23 mouse cellular contexts compared by ENCODE assay signal in genomic region chr9:70650994-70651393, GRCm38 (mm10). TPM values are rescaled to one million over a fixed set of nuclear protein-coding genes. Genes with fewer than 3 reads are reported as not detected.
A peak's percentile ranks its signal among the peaks of the same experiment; 100 is the strongest.
DNase-seq lines count a peak whose midpoint lies in the region; ATAC-seq and TF ChIP-seq lines count a peak whose summit lies in the region.
"Had no signal": no experiment of that assay in that cellular context is flagged by ENCODE, and none has a peak within 500 bp of the region (broad histone marks: within the 10 kb centered on the region; RNA-seq: fewer than 3 reads in every experiment).

No protein-coding gene starts in this region.

- TF ChIP-seq POLR2A in liver, adult 2 months (IDR thresholded peaks at IDR 0.05; ENCODE audit: extremely low read depth, insufficient read depth, low read length): no peak
- TF ChIP-seq POLR2A in MEL (IDR thresholded peaks at IDR 0.05; ENCODE audit: control insufficient read depth in 1 of 2, insufficient read depth in 1 of 2, low read depth in 1 of 2, low read length in 2 of 2, poor library complexity in 1 of 2): no peak

- H3K4me3 ChIP-seq in liver, adult 2 months (ENCODE audit: insufficient read depth, low read depth, low read length): no peak overlapping the region
- H3K4me3 ChIP-seq in liver, embryonic 11.5 days (ENCODE audit: low read depth, low read length): no peak overlapping the region
- no peak overlapping the region for H3K4me3 ChIP-seq in MEL (ENCODE audit: control insufficient read depth in 1 of 2, insufficient read depth in 1 of 2, low read depth in 2 of 2, low read length in 2 of 2)
- no peak overlapping the region for H3K4me3 ChIP-seq in intestine, postnatal 0 days (ENCODE audit: low read depth, low read length)
- H3K4me3 ChIP-seq: embryonic facial prominence, embryonic 10.5 days; embryonic facial prominence, embryonic 12.5 days; forebrain, embryonic 13.5 days; forebrain, embryonic 15.5 days had no signal

- H3K9me3 ChIP-seq in liver, embryonic 11.5 days (ENCODE audit: control insufficient read depth, low read length): no peaks in the 10 kb centered on the region
- H3K9me3 ChIP-seq in MEL (replicated peaks; ENCODE audit: insufficient read depth, low read length): no peaks in the 10 kb centered on the region
- H3K9me3 ChIP-seq in intestine, postnatal 0 days (ENCODE audit: control insufficient read depth): no peaks in the 10 kb centered on the region
- H3K9me3 ChIP-seq: embryonic facial prominence, embryonic 10.5 days; embryonic facial prominence, embryonic 12.5 days; forebrain, embryonic 13.5 days; forebrain, embryonic 15.5 days; G1E had no signal

- H3K4me2 ChIP-seq in liver, embryonic 11.5 days: no peak overlapping the region
- no peak overlapping the region for H3K4me2 ChIP-seq in intestine, postnatal 0 days (replicated peaks; ENCODE audit: low read depth)
- H3K4me2 ChIP-seq: embryonic facial prominence, embryonic 12.5 days; forebrain, embryonic 13.5 days; forebrain, embryonic 15.5 days had no signal

- peak; percentile 75 for DNase-seq in liver, adult 2 months (ENCODE audit: extremely low read depth, low read depth, low spot score)
- no peak for DNase-seq in liver, embryonic 11.5 days (ENCODE audit: low spot score)
- no peak for DNase-seq in MEL (ENCODE audit: low read depth, low spot score)
- no peak for DNase-seq in lung, postnatal 36 days
- DNase-seq in natural killer cell, adult 2 months (ENCODE audit: low spot score in 2 of 2): no peak
- DNase-seq: adrenal gland, adult 2 months; adrenal gland, postnatal 10 days; adrenal gland, postnatal 25 days; cerebellum, adult 11-12 months; cerebellum, adult 2 months; cerebellum, adult 9-10 months; cerebellum, postnatal 10 days; cerebellum, postnatal 25 days; forebrain, postnatal 0 days had no signal

- peaks cover 25% of the 10 kb centered on the region for H3K4me1 ChIP-seq in liver, adult 2 months (ENCODE audit: control insufficient read depth, insufficient read depth, low read length)
- peaks cover 8% of the 10 kb centered on the region for H3K4me1 ChIP-seq in liver, embryonic 11.5 days (replicated peaks; ENCODE audit: control insufficient read depth, insufficient read depth, low read length)
- H3K4me1 ChIP-seq in MEL (ENCODE audit: control insufficient read depth in 1 of 2, insufficient read depth in 2 of 2, low read length in 2 of 2): peaks cover 4 to 7% of the 10 kb centered on the region in 2 experiments; a peak in 3 of 4 replicates
- H3K4me1 ChIP-seq in intestine, postnatal 0 days (replicated peaks; ENCODE audit: control insufficient read depth, insufficient read depth, low read length): no peaks in the 10 kb centered on the region; the same call in 1 of the 2 replicates

- ATAC-seq in liver, embryonic 11.5 days (replicated peaks; ENCODE audit: low FRiP score): no peak
- peak; percentile 46 for ATAC-seq in granulocyte monocyte progenitor cell, adult 5-6 weeks (replicated peaks; ENCODE audit: poor library complexity, severe bottlenecking)
- ATAC-seq in intestine, postnatal 0 days: no peak
- ATAC-seq: CD4-positive, CD25-positive, alpha-beta regulatory T cell, adult 4 months; forebrain, embryonic 13.5 days; forebrain, embryonic 15.5 days; forebrain, postnatal 0 days had no signal

- H3K79me2 ChIP-seq in liver, adult 2 months (ENCODE audit: control insufficient read depth, insufficient read depth, low read length): peaks cover 28% of the 10 kb centered on the region
- peaks cover 17% of the 10 kb centered on the region for H3K79me2 ChIP-seq in MEL (ENCODE audit: control insufficient read depth, insufficient read depth, low read length, poor library complexity)

- no peak overlapping the region for H3K27ac ChIP-seq in liver, adult 2 months (replicated peaks; ENCODE audit: insufficient read depth, low read depth, low read length)
- no peak overlapping the region for H3K27ac ChIP-seq in liver, embryonic 11.5 days (ENCODE audit: low read depth, low read length)
- H3K27ac ChIP-seq in MEL (ENCODE audit: control insufficient read depth, low read depth, low read length): no peak overlapping the region
- H3K27ac ChIP-seq in intestine, postnatal 0 days (ENCODE audit: low read depth, low read length): no peak overlapping the region
- H3K27ac ChIP-seq: embryonic facial prominence, embryonic 10.5 days; embryonic facial prominence, embryonic 12.5 days; forebrain, embryonic 13.5 days; forebrain, embryonic 15.5 days had no signal

- TF ChIP-seq RAD21 in MEL (IDR thresholded peaks at IDR 0.05; ENCODE audit: low read depth, low read length): no peak

- peaks cover 10% of the 10 kb centered on the region for H3K36me3 ChIP-seq in liver, adult 2 months (ENCODE audit: control insufficient read depth, insufficient read depth, low read length)
- H3K36me3 ChIP-seq in liver, embryonic 11.5 days (ENCODE audit: control insufficient read depth, insufficient read depth, low read length): 0 out of 2 replicates have a peak, but pooled peaks cover 3% of the 10 kb centered on the region
- H3K36me3 ChIP-seq in MEL (ENCODE audit: control insufficient read depth in 1 of 2, insufficient read depth in 2 of 2, low read length in 2 of 2): peaks cover 0 to 20% of the 10 kb centered on the region in 2 experiments; a peak in 3 of 4 replicates
- H3K36me3 ChIP-seq in intestine, postnatal 0 days (ENCODE audit: control insufficient read depth, insufficient read depth): peaks cover 9% of the 10 kb centered on the region; the same call in 1 of the 2 replicates
- H3K36me3 ChIP-seq: embryonic facial prominence, embryonic 10.5 days; embryonic facial prominence, embryonic 12.5 days; forebrain, embryonic 15.5 days had no signal

- TF ChIP-seq EP300 in MEL (IDR thresholded peaks at IDR 0.05; ENCODE audit: low read depth in 1 of 2, low read length in 2 of 2): no peak

- no peaks in the 10 kb centered on the region for H3K27me3 ChIP-seq in liver, adult 2 months (ENCODE audit: control insufficient read depth, insufficient read depth, low read length)
- no peaks in the 10 kb centered on the region for H3K27me3 ChIP-seq in liver, embryonic 11.5 days (replicated peaks; ENCODE audit: control insufficient read depth, insufficient read depth, low read length)
- H3K27me3 ChIP-seq in MEL (ENCODE audit: control insufficient read depth in 1 of 2, insufficient read depth in 2 of 2, low read length in 2 of 2): no peaks in the 10 kb centered on the region
- no peaks in the 10 kb centered on the region for H3K27me3 ChIP-seq in intestine, postnatal 0 days (replicated peaks; ENCODE audit: control insufficient read depth, insufficient read depth, low read length)
- H3K27me3 ChIP-seq: CH12.LX; embryonic facial prominence, embryonic 12.5 days; forebrain, embryonic 13.5 days; forebrain, embryonic 15.5 days had no signal

- 16% methylated on average over 1 of the region's 1 CpGs for WGBS in liver, adult 2 months
- WGBS in liver, embryonic 11.5 days: 89% methylated on average over 1 of the region's 1 CpGs
- 94% methylated on average over 1 of the region's 1 CpGs for WGBS in intestine, postnatal 0 days

- no peak for TF ChIP-seq CTCF in liver, adult 2 months (IDR thresholded peaks at IDR 0.05; ENCODE audit: low read depth, low read length)
- TF ChIP-seq CTCF in MEL (IDR thresholded peaks at IDR 0.05 in 2 of 3, conservative IDR thresholded peaks at IDR 0.05 in 1 of 3; ENCODE audit: control insufficient read depth in 1 of 3, insufficient read depth in 1 of 3, low read depth in 2 of 3, low read length in 3 of 3, poor library complexity in 1 of 3, severe bottlenecking in 1 of 3): no peak
- TF ChIP-seq CTCF in intestine, postnatal 0 days (IDR thresholded peaks at IDR 0.05; ENCODE audit: low read depth): no peak

- no peak overlapping the region for H3K9ac ChIP-seq in liver, adult 2 months (ENCODE audit: low read depth, low read length)
- H3K9ac ChIP-seq in liver, embryonic 11.5 days (ENCODE audit: low read depth, low read length): no peak overlapping the region
- no peak overlapping the region for H3K9ac ChIP-seq in MEL (ENCODE audit: control insufficient read depth, low read depth, low read length, poor library complexity, severe bottlenecking)
- no peak overlapping the region for H3K9ac ChIP-seq in intestine, postnatal 0 days (ENCODE audit: low read depth, low read length)
- H3K9ac ChIP-seq: embryonic facial prominence, embryonic 12.5 days; forebrain, embryonic 13.5 days; forebrain, embryonic 15.5 days; forebrain, postnatal 0 days had no signal

RNA-seq across cellular contexts. Expression of gene Gm10642, which starts 5.1 kb away (rescaled TPM):
- total RNA-seq in liver, adult 2 months (2014; rRNA removed): 1.7 and 1.9 TPM in 2 replicates
- polyA plus RNA-seq in liver, adult 2 months (2012; rRNA removed): 1.4 and 1.6 TPM in 2 replicates
- 0.48 and 0.65 TPM in 2 replicates for polyA plus RNA-seq in liver, embryonic 11.5 days (2014; fragmentation: Nextera tagmentation; extraction: Ambion mirVana)
- total RNA-seq in MEL (2012; rRNA removed): 1.3 and 2.0 TPM in 2 replicates
- polyA plus RNA-seq in MEL (2012; ENCODE audit: insufficient read depth in 1 of 2, insufficient read length in 2 of 2, low read depth in 1 of 2, low replicate concordance in 2 of 2, missing spikeins in 1 of 2): 1 to 10 TPM in 1 of 2 experiments, not detected in 1; 1.3 TPM
- total RNA-seq in granulocyte monocyte progenitor cell, adult 5-6 weeks (2014; fragmentation: Nextera tagmentation): not detected in 2 replicates
- 0.26 TPM in 1 of 2 replicates, not detected in the other for total RNA-seq in granulocyte monocyte progenitor cell, adult 5-6 weeks (2017)
- polyA plus RNA-seq in intestine, postnatal 0 days (2015; fragmentation: Nextera tagmentation; extraction: Ambion mirVana): 1.4 and 1.5 TPM in 2 replicates

RNA-seq across cellular contexts. Expression of gene Mindy2, which starts 6.0 kb away (rescaled TPM):
- 17.2 and 18.2 TPM in 2 replicates for total RNA-seq in liver, adult 2 months (2014; rRNA removed)
- 2.5 and 3.0 TPM in 2 replicates for polyA plus RNA-seq in liver, adult 2 months (2012; rRNA removed)
- polyA plus RNA-seq in liver, embryonic 11.5 days (2014; fragmentation: Nextera tagmentation; extraction: Ambion mirVana): 11.4 and 13.4 TPM in 2 replicates
- 6.3 and 7.8 TPM in 2 replicates for total RNA-seq in MEL (2012; rRNA removed)
- 1 to 10 TPM in 1 of 2 experiments, not detected in 1; 6.8 TPM for polyA plus RNA-seq in MEL (2012; ENCODE audit: insufficient read depth in 1 of 2, insufficient read length in 2 of 2, low read depth in 1 of 2, low replicate concordance in 2 of 2, missing spikeins in 1 of 2)
- total RNA-seq in granulocyte monocyte progenitor cell, adult 5-6 weeks (2014; fragmentation: Nextera tagmentation): 11.8 and 12.5 TPM in 2 replicates
- total RNA-seq in granulocyte monocyte progenitor cell, adult 5-6 weeks (2017): 9.0 and 10.1 TPM in 2 replicates
- polyA plus RNA-seq in intestine, postnatal 0 days (2015; fragmentation: Nextera tagmentation; extraction: Ambion mirVana): 8.5 and 9.5 TPM in 2 replicates

RNA-seq across cellular contexts. Expression of gene Adam10, which starts 27.8 kb away (rescaled TPM):
- total RNA-seq in liver, adult 2 months (2014; rRNA removed): 16.8 TPM in 2 replicates
- polyA plus RNA-seq in liver, adult 2 months (2012; rRNA removed): 4.9 and 5.0 TPM in 2 replicates
- 74.2 and 82.2 TPM in 2 replicates for polyA plus RNA-seq in liver, embryonic 11.5 days (2014; fragmentation: Nextera tagmentation; extraction: Ambion mirVana)
- 20.3 and 23.1 TPM in 2 replicates for total RNA-seq in MEL (2012; rRNA removed)
- 100 to 1,000 TPM in 1 of 2 experiments, 10 to 100 TPM in 1; 52.0 to 127 TPM for polyA plus RNA-seq in MEL (2012; ENCODE audit: insufficient read depth in 1 of 2, insufficient read length in 2 of 2, low read depth in 1 of 2, low replicate concordance in 2 of 2, missing spikeins in 1 of 2)
- total RNA-seq in granulocyte monocyte progenitor cell, adult 5-6 weeks (2014; fragmentation: Nextera tagmentation): 61.0 and 70.7 TPM in 2 replicates
- 46.5 and 47.8 TPM in 2 replicates for total RNA-seq in granulocyte monocyte progenitor cell, adult 5-6 weeks (2017)
- polyA plus RNA-seq in intestine, postnatal 0 days (2015; fragmentation: Nextera tagmentation; extraction: Ambion mirVana): 33.5 and 34.2 TPM in 2 replicates
